Mouse (Mus musculus): ENCODE measurements at regions not wholly inside any gene's neighbourhood (a gene's known extent, or its start where the extent isn't known, plus 50 kb on each side); places are given as distances from the start of the nearest gene placed in this dataset.

DNA sequence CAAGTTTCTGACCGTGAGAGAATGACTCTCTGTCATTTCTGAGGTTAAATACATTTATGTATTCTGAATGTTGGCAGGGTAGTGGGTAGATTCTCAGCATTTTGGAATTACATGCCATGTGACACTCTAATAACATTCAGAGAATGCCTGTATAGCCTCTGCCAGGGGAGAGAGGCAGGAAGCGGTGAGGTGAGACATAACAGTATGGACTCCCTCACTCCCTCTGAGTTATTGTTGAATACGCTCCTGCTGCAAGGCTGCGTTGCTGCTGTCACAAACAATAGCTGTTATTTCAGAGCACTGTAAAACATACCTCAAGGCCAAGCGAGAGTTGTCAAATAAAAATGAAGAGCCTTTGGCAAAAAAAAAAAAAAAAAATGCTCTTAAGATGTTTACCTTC is 477.9 kb downstream of the Klf12 start:
- H3K4me3 ChIP-seq (replicated peaks): no peak overlapping the region
- no peak overlapping the region for H3K9ac ChIP-seq
- no peaks in the 10 kb centered on the region for H3K27me3 ChIP-seq (replicated peaks)
- H3K36me3 ChIP-seq: no peaks in the 10 kb centered on the region
- no peak overlapping the region for H3K4me2 ChIP-seq
- H3K9me3 ChIP-seq: no peaks in the 10 kb centered on the region
- 59% methylated on average over 5 of the region's 5 CpGs for WGBS
- no peak overlapping the region for H3K27ac ChIP-seq
- H3K4me1 ChIP-seq: no peaks in the 10 kb centered on the region
- ATAC-seq (ENCODE audit: insufficient read depth, low FRiP score, low read depth): no peak

GRCm38 (mm10) chr14:99812741-99813485 is 471.6 kb downstream of the Klf12 start:
- no peaks in the 10 kb centered on the region for H3K9me3 ChIP-seq
- WGBS: 51% methylated on average over 6 of the region's 6 CpGs
- H3K4me2 ChIP-seq: no peak overlapping the region
- H3K4me3 ChIP-seq (replicated peaks): no peak overlapping the region
- H3K36me3 ChIP-seq: no peaks in the 10 kb centered on the region
- ATAC-seq (ENCODE audit: insufficient read depth, low FRiP score, low read depth): no peak
- H3K27me3 ChIP-seq (replicated peaks): no peaks in the 10 kb centered on the region
- no peak overlapping the region for H3K27ac ChIP-seq
- H3K4me1 ChIP-seq: no peaks in the 10 kb centered on the region
- no peak overlapping the region for H3K9ac ChIP-seq

Measured in stomach, embryonic 15.5 days (tissue).